In the genomic region with DNA sequence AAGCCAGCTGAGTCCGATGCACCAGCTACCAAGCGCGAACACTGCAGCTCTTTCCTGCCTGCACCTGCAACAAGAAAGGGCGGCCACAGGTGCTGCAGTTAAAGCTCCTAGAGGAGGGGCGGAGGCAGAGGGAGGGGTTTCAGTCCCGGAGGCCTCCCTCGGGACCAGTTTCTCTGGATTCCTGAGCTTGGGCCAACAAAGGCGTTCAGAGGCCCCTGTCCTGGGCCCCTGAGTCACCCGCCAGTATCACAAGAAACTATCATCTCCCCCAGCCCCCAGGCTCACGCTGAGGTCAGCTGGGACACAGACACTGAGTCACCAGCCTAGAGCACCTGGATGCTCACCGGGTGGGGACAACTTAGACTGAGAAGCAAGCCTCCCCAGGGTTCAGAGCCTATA, we compare ENCODE assay signal across 8 mouse cellular contexts. TPM values are rescaled to one million over a fixed set of nuclear protein-coding genes. Genes with fewer than 3 reads are reported as not detected.
DNase-seq lines count a peak whose midpoint lies in the region; ATAC-seq and TF ChIP-seq lines count a peak whose summit lies in the region.

TSS of gene Cldn4 (minus strand) at position 78 of the 399 bp plus-strand sequence.

- H3K9me3 ChIP-seq in heart, embryonic 16.5 days (replicated peaks; ENCODE audit: control insufficient read depth, low read length), result no peaks in the 10 kb centered on the region
- H3K9me3 ChIP-seq in liver, embryonic 12.5 days (replicated peaks), result no peaks in the 10 kb centered on the region

- H3K4me2 ChIP-seq in heart, embryonic 16.5 days (ENCODE audit: low read depth, low read length), result peak within 1 kb of the TSS; percentile 45
- H3K4me2 ChIP-seq in liver, embryonic 12.5 days, result 0 out of 2 replicates have a peak within 1 kb of the TSS, but pooled peaks have one; percentile 9

- H3K79me2 ChIP-seq in heart, adult 2 months (replicated peaks; ENCODE audit: control insufficient read depth, insufficient read depth, low read length), result no peaks in the 10 kb centered on the region

- H3K4me3 ChIP-seq in heart, embryonic 16.5 days (ENCODE audit: low read length), result peak within 1 kb of the TSS; percentile 38
- no peak within 1 kb of the TSS for H3K4me3 ChIP-seq in heart, adult 2 months
- H3K4me3 ChIP-seq in liver, embryonic 12.5 days, result no peak within 1 kb of the TSS
- H3K4me3 ChIP-seq in cerebellum, adult 2 months (replicated peaks; ENCODE audit: insufficient read depth, low read depth, low read length), result no peak within 1 kb of the TSS

- 0 out of 2 replicates have a peak within 1 kb of the TSS, but pooled peaks have one; percentile 28 for H3K27ac ChIP-seq in heart, embryonic 16.5 days (ENCODE audit: low read length)
- no peak within 1 kb of the TSS for H3K27ac ChIP-seq in heart, adult 2 months
- H3K27ac ChIP-seq in liver, embryonic 12.5 days, result no peak within 1 kb of the TSS
- H3K27ac ChIP-seq in cerebellum, adult 2 months (ENCODE audit: insufficient read depth, low read length), result no peak within 1 kb of the TSS

- ATAC-seq in heart, embryonic 16.5 days (replicated peaks; ENCODE audit: extremely low read depth, insufficient read depth, low FRiP score), result no peak
- ATAC-seq in liver, embryonic 12.5 days, result no peak

- intact Hi-C loops in heart, adult 2 months (cut with DNase I), result no loop called here

- WGBS in heart, embryonic 16.5 days, result 19% methylated on average over 11 of the region's 11 CpGs
- 42% methylated on average over 11 of the region's 11 CpGs for WGBS in heart, adult 2 months
- 44% methylated on average over 11 of the region's 11 CpGs for WGBS in liver, embryonic 12.5 days (ENCODE audit: insufficient replicate concordance)
- 17% methylated on average over 11 of the region's 11 CpGs for WGBS in cerebellum, adult 2 months

- H3K9ac ChIP-seq in heart, embryonic 16.5 days (ENCODE audit: low read length), result peak within 1 kb of the TSS; percentile 33
- H3K9ac ChIP-seq in heart, adult 2 months (ENCODE audit: low read depth, low read length), result no peak within 1 kb of the TSS
- H3K9ac ChIP-seq in liver, embryonic 12.5 days, result no peak within 1 kb of the TSS

- DNase-seq in heart, adult 2 months, result no peak
- no peak for DNase-seq in gonadal fat pad, adult 2 months (ENCODE audit: low read depth)
- peak; percentile 83 for DNase-seq in thymus, postnatal 0 days (ENCODE audit: low spot score)
- no peak for DNase-seq in B cell, adult 2 months
- no peak for DNase-seq in gastrocnemius, postnatal 4 days (ENCODE audit: low spot score in 2 of 2)
- no peak for DNase-seq in cerebellum, adult 2 months

- H3K36me3 ChIP-seq in heart, embryonic 16.5 days (ENCODE audit: control insufficient read depth, insufficient read depth), result no peaks in the 10 kb centered on the region
- H3K36me3 ChIP-seq in heart, adult 2 months (ENCODE audit: control insufficient read depth, insufficient read depth, low read length), result no peaks in the 10 kb centered on the region
- H3K36me3 ChIP-seq in liver, embryonic 12.5 days, result no peaks in the 10 kb centered on the region

- no peak for TF ChIP-seq POLR2A in heart, adult 2 months (IDR thresholded peaks at IDR 0.05; ENCODE audit: insufficient read depth, low read depth, low read length)
- TF ChIP-seq POLR2A in cerebellum, adult 2 months (IDR thresholded peaks at IDR 0.05; ENCODE audit: borderline replicate concordance, insufficient read depth, low read length), result no peak

- no peak for TF ChIP-seq CTCF in heart, adult 2 months (IDR thresholded peaks at IDR 0.05)
- no peak for TF ChIP-seq CTCF in cerebellum, adult 2 months (IDR thresholded peaks at IDR 0.05; ENCODE audit: borderline replicate concordance, insufficient read depth, low read depth, low read length)

- peaks cover 30% of the 10 kb centered on the region for H3K4me1 ChIP-seq in heart, embryonic 16.5 days (ENCODE audit: control insufficient read depth, insufficient read depth, low read length)
- H3K4me1 ChIP-seq in heart, adult 2 months (ENCODE audit: control insufficient read depth, insufficient read depth, low read length), result no peaks in the 10 kb centered on the region
- peaks cover 22% of the 10 kb centered on the region for H3K4me1 ChIP-seq in liver, embryonic 12.5 days
- 0 out of 2 replicates have a peak, but pooled peaks cover 2% of the 10 kb centered on the region for H3K4me1 ChIP-seq in cerebellum, adult 2 months (ENCODE audit: control insufficient read depth, insufficient read depth, low read length)

- no peak for TF ChIP-seq EP300 in heart, adult 2 months (IDR thresholded peaks at IDR 0.05; ENCODE audit: insufficient read depth, low read depth, low read length)

- H3K27me3 ChIP-seq in heart, embryonic 16.5 days (ENCODE audit: control insufficient read depth, insufficient read depth, low read length), result peaks cover 11% of the 10 kb centered on the region
- H3K27me3 ChIP-seq in heart, adult 2 months (ENCODE audit: control insufficient read depth, insufficient read depth, low read length), result no peaks in the 10 kb centered on the region
- H3K27me3 ChIP-seq in liver, embryonic 12.5 days (replicated peaks), result peaks cover 60% of the 10 kb centered on the region
- H3K27me3 ChIP-seq in cerebellum, adult 2 months (ENCODE audit: control insufficient read depth, insufficient read depth, low read length), result no peaks in the 10 kb centered on the region

RNA-seq across cellular contexts. Expression of gene Cldn4, which starts in this region (rescaled TPM):
- polyA plus RNA-seq in heart, embryonic 16.5 days (2015; fragmentation: Nextera tagmentation; extraction: Ambion mirVana), result 3.1 TPM in 2 replicates
- not detected for total RNA-seq in heart, adult 2 months (2021)
- polyA plus RNA-seq in heart, adult 2 months (2012; rRNA removed), result 0.68 TPM in 1 of 2 replicates, not detected in the other
- 118 and 130 TPM in 2 replicates for polyA plus RNA-seq in gonadal fat pad, adult 2 months (2012; rRNA removed)
- 0.28 and 0.49 TPM in 2 replicates for polyA plus RNA-seq in liver, embryonic 12.5 days (2016; fragmentation: Nextera tagmentation; extraction: Ambion mirVana)
- polyA plus RNA-seq in thymus, postnatal 0 days (2015; fragmentation: Nextera tagmentation; extraction: Ambion mirVana), result 32.6 and 35.4 TPM in 2 replicates
- total RNA-seq in gastrocnemius, postnatal 4 days (2021), result not detected
- 0.07 TPM in 1 of 2 replicates, not detected in the other for polyA plus RNA-seq in cerebellum, adult 2 months (2012; rRNA removed)
